Mouse (Mus musculus) heart, adult 2 months (tissue): ENCODE measurements around the gene Ecd. TPM values are rescaled to one million over a fixed set of nuclear protein-coding genes. Genes with fewer than 3 reads are reported as not detected.
A peak's percentile ranks its signal among the peaks of the same experiment; 100 is the strongest.

Source experiments
- DNase-seq, 2 experiments: peaks; one replicate each; pipeline ENCODE4 v3.0.0; 2021
- H3K27ac ChIP-seq: fragments of 200-600 bp; 2 replicates; pipeline ENCODE4 v1.8.1; 2022
- H3K27me3 ChIP-seq: fragments of 200-500 bp; 2 replicates; pipeline ENCODE4 v1.6.1; 2012; ENCODE audit warnings: mild to moderate bottlenecking, low read length, inconsistent platforms, mixed read lengths; ENCODE audit not compliant: control insufficient read depth, insufficient read depth
- H3K36me3 ChIP-seq: fragments of 200-500 bp; 2 replicates; pipeline ENCODE4 v1.6.1; 2012; ENCODE audit warnings: low read length, inconsistent platforms; ENCODE audit not compliant: control insufficient read depth, insufficient read depth
- H3K4me1 ChIP-seq: fragments of 200-500 bp; 2 replicates; pipeline ENCODE4 v1.6.1; 2011; ENCODE audit warnings: low read length; ENCODE audit not compliant: control insufficient read depth, insufficient read depth
- H3K4me3 ChIP-seq: fragments of 200-600 bp; 2 replicates; pipeline ENCODE4 v1.8.1; 2022
- H3K79me2 ChIP-seq: fragments of 200-500 bp; replicated peaks from 2 replicates; pipeline ENCODE4 v1.6.1; 2012; ENCODE audit warnings: mild to moderate bottlenecking, inconsistent platforms, low read length, moderate library complexity, mixed read lengths; ENCODE audit not compliant: control insufficient read depth, insufficient read depth
- H3K9ac ChIP-seq: fragments of 200-500 bp; 2 replicates; pipeline ENCODE4 v1.6.1; 2012; ENCODE audit warnings: low read depth, mild to moderate bottlenecking, control low read depth, inconsistent platforms, low read length, mixed read lengths
- CTCF ChIP-seq: fragments of 200-600 bp; IDR thresholded peaks from 2 replicates; pipeline ENCODE4 v1.8.1; 2022; ENCODE audit warnings: antibody characterized with exemption, mild to moderate bottlenecking, moderate library complexity
- EP300 ChIP-seq: fragments of 200-500 bp; IDR thresholded peaks from 2 replicates; pipeline ENCODE4 v1.6.1; 2011; ENCODE audit warnings: low read depth, low read length, control low read depth; ENCODE audit not compliant: insufficient read depth
- POLR2A ChIP-seq: fragments of 200-500 bp; IDR thresholded peaks from 2 replicates; pipeline ENCODE4 v1.6.1; 2011; ENCODE audit warnings: mild to moderate bottlenecking, low read depth, low read length, control low read depth; ENCODE audit not compliant: insufficient read depth
- WGBS: fragments of 180-500 bp; shearing (Covaris S2); methylation state at CpG from one replicate; pipeline ENCODE4 v1.1.7; 2018; 5-methylcytosine and 5-hydroxymethylcytosine counted together
- intact Hi-C: fragments of 180-260 bp; cut with DNase I; formaldehyde crosslinking; loops from one replicate; pipeline ENCODE4 v1.15.1; 2025
- polyA plus RNA-seq: library from polyadenylated mRNA; depleted of rRNA; stranded (reverse); fragments of >200 nt; gene quantifications from 2 replicates; pipeline ENCODE4 v1.2.3, GENCODE M21; 2012
- total RNA-seq, 2 experiments: library from RNA; stranded (reverse); gene quantifications; 2 replicates each; pipeline ENCODE4 v1.2.3; 2021

Ecd gene
- total and polyA plus RNA-seq, 3 experiments = 16.2 to 36.9 (median 31.7) TPM

DNA sequence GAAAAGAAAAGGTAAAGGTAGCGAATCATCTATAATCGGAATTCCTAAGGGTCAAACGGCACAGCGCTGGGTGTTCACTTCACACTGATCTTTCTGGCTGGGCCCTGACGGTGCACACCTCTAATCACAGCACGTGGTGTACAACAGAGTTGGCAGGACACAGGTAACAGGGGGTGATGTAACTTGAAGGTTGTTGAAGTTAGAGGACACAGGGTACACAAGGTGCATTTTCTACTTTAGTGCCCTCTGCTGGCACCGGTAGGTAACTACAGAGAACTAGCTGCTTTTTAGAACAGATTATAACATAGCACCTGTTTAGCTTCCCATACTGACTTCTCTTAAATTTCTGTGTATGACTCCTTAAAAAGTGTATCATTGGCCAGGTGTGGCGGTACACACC is 7.8 kb downstream of the Ecd start:
- TF ChIP-seq CTCF = peak; percentile 73
- TF ChIP-seq POLR2A = no peak
- TF ChIP-seq EP300 = no peak
- Histone ChIP-seq H3K27me3 (no peaks in the 10 kb centered on the region), H3K36me3 (no peaks in the 10 kb centered on the region), H3K79me2 (peaks cover 1% of the 10 kb centered on the region; the same call in 1 of the 2 replicates), H3K4me3 (no peak overlapping the region), H3K4me1 (no peaks in the 10 kb centered on the region), H3K27ac (no peak overlapping the region), H3K9ac (no peak overlapping the region)
- WGBS = 76% methylated on average over 8 of the region's 8 CpGs
- intact Hi-C loops = no loop called here
- DNase-seq = peak in 1 of 2 experiments; percentile 21

DNA sequence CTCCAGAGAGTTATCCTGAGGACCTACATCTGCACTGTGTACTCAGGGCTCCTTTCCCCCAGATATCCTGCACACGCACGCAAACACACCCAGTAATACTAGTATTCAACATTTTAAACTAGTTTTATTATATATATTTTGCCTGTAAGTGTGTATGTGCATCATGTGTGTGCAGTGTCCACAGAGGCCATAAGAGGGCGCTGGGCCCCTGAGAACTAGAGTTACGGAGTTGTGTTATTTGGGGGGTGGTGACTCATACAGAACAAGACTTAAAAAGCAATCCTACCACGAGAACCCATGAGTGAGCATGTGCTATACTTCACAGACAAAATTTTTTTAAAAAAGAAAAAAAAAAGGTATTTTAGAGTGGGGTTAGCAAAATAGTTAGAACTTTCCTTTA is 8.5 kb downstream of the Ecd start:
- intact Hi-C loops = no loop called here
- WGBS = 97% methylated on average over 5 of the region's 5 CpGs
- no peak for DNase-seq
- H3K27me3 ChIP-seq = no peaks in the 10 kb centered on the region
- 0 out of 2 replicates have a peak, but pooled peaks have one; percentile 2 for TF ChIP-seq CTCF
- no peak for TF ChIP-seq EP300
- no peaks in the 10 kb centered on the region for H3K4me1 ChIP-seq
- H3K9ac ChIP-seq = no peak overlapping the region
- no peaks in the 10 kb centered on the region for H3K36me3 ChIP-seq
- no peaks in the 10 kb centered on the region; the same call in 1 of the 2 replicates for H3K79me2 ChIP-seq
- H3K4me3 ChIP-seq = no peak overlapping the region
- no peak overlapping the region for H3K27ac ChIP-seq

DNA sequence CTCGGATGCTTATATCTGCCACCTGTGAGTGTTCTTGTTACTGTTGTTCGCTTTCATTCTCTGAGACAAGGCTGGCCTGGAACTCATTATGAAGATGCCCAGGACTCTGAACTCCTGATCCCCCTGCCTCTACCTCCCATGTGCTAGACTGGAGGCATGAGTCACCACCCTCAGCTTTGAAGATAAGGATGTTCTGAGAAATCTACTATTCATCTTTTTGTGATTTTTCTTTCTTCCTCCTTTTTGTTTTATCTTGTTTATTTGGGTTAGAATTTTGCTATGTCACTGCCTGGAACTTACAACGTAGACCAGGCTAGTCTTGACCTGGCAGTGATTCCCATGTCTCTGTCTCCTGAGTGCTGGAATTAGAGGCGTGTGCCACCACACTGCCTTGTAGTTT is 16.6 kb downstream of the Ecd start:
- H3K4me3 ChIP-seq = no peak overlapping the region
- intact Hi-C loops = no loop called here
- 91% methylated on average over 4 of the region's 4 CpGs for WGBS
- H3K4me1 ChIP-seq = no peaks in the 10 kb centered on the region
- no peak overlapping the region for H3K27ac ChIP-seq
- no peaks in the 10 kb centered on the region for H3K79me2 ChIP-seq
- no peaks in the 10 kb centered on the region for H3K27me3 ChIP-seq
- DNase-seq = no peak
- no peaks in the 10 kb centered on the region for H3K36me3 ChIP-seq
- H3K9ac ChIP-seq = no peak overlapping the region
- TF ChIP-seq EP300 = no peak
- no peak for TF ChIP-seq CTCF
- no peak for TF ChIP-seq POLR2A

DNA sequence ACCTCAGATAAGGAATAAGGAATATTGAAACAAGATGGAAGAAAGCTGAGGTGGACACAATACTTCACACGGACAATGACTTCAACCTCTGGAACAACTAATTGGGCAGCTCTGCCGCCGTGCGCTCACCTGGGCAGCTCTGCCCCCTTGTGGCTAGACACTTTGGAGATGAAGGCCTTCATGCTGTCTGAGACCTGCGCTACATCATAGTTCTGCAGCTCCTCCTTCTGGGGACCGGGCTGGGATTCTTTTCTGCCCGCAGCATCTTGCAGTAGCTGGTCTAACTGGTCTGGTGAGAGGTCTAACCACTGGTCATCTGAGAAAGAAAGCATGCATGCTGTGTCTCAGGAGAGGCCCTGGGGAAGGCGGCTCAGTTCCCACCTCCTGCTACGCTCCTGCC is 19.4 kb downstream of the Ecd start:
- intact Hi-C loops = no loop called here
- H3K4me1 ChIP-seq = no peaks in the 10 kb centered on the region
- H3K27me3 ChIP-seq = no peaks in the 10 kb centered on the region
- no peak overlapping the region for H3K4me3 ChIP-seq
- H3K9ac ChIP-seq = no peak overlapping the region
- 86% methylated on average over 9 of the region's 9 CpGs for WGBS
- no peaks in the 10 kb centered on the region for H3K36me3 ChIP-seq
- no peak for TF ChIP-seq EP300
- peak; percentile 48 for TF ChIP-seq CTCF
- no peak overlapping the region for H3K27ac ChIP-seq
- DNase-seq = no peak
- no peaks in the 10 kb centered on the region for H3K79me2 ChIP-seq

DNA sequence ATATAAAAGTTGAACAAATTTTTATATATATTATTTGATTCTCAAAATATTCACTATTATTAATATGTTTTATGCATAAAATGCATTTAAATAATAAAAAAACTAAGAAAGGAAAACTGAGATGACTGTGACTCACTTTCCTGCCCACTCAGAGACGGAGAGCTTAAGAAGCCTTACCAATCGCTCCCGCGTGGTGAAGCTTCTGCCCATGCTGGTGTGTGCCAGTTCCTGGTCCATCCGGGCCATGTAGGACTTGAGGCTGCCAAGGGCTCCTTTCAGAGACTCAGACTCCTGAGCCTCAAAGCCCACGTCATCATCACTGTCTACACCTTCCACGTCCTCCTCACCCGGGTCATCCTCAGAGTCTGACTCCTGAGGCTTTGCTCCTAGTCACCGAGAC is 23.7 kb downstream of the Ecd start:
- no peak overlapping the region for H3K9ac ChIP-seq
- H3K27me3 ChIP-seq = no peaks in the 10 kb centered on the region
- intact Hi-C loops = no loop called here
- no peak for DNase-seq
- TF ChIP-seq CTCF (no peak), POLR2A (no peak), EP300 (no peak)
- H3K79me2 ChIP-seq = no peaks in the 10 kb centered on the region
- no peak overlapping the region for H3K27ac ChIP-seq
- H3K36me3 ChIP-seq = no peaks in the 10 kb centered on the region
- H3K4me1 ChIP-seq = no peaks in the 10 kb centered on the region
- WGBS = 95% methylated on average over 9 of the region's 9 CpGs
- no peak overlapping the region for H3K4me3 ChIP-seq

DNA sequence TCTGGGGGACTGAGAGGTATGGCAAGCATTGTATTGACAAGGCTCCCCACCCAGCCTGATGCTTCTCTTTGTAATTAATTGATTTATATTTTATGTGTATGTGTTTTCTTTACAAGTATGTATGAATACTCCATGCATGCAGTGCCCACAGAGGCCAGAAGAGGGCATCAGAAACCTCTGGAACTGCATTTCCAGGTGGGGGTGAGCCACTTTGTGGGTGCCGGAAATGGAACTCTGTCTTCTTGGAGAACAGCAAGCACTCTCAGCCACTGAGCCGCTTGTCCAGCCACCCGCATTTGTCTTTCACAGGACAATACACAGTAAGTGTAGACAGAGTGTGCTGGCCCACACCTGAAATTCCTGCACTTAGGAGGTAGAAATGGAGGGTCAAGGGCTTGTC is 28.5 kb downstream of the Ecd start:
- Histone ChIP-seq H3K79me2 (no peaks in the 10 kb centered on the region), H3K27me3 (no peaks in the 10 kb centered on the region), H3K27ac (no peak overlapping the region), H3K4me3 (no peak overlapping the region), H3K4me1 (no peaks in the 10 kb centered on the region), H3K36me3 (no peaks in the 10 kb centered on the region), H3K9ac (no peak overlapping the region)
- intact Hi-C loops = no loop called here
- TF ChIP-seq POLR2A (no peak), CTCF (peak; percentile 76)
- 82% methylated on average over 3 of the region's 3 CpGs for WGBS
- DNase-seq = peak in 1 of 2 experiments; percentile 55

DNA sequence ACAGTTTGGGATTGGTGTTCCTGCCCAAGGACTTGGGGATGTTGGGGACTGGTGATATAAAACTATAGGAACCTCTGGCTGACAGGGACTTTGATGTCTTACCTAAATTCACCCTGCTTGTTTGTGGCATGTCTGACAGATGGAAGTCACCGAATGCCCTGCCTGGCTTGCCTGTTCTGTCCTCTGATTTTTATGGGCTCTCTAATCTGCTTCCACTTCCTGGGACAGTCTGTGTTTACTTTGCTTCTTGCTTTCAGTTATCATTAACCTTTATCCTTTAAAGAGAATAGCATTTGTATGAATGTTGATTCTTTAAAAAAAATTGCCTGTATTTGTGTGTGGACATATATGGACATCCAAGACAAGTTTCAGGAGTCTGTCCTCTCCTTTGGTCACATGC is 32.8 kb downstream of the Ecd start:
- no peak overlapping the region for H3K27ac ChIP-seq
- intact Hi-C loops = no loop called here
- H3K27me3 ChIP-seq = no peaks in the 10 kb centered on the region
- no peaks in the 10 kb centered on the region for H3K36me3 ChIP-seq
- WGBS = 56% methylated on average over 1 of the region's 1 CpGs
- no peaks in the 10 kb centered on the region for H3K4me1 ChIP-seq
- no peak for TF ChIP-seq POLR2A
- no peak for TF ChIP-seq EP300
- no peak for TF ChIP-seq CTCF
- no peak for DNase-seq
- H3K79me2 ChIP-seq = no peaks in the 10 kb centered on the region
- no peak overlapping the region for H3K9ac ChIP-seq
- H3K4me3 ChIP-seq = no peak overlapping the region
